Mouse (Mus musculus): Measurements from ENCODE around the gene Hadhb. TPM values are rescaled to one million over a fixed set of nuclear protein-coding genes. Genes with fewer than 3 reads are reported as not detected.

Hadhb gene
- 1,000 to 10,000 TPM; 1,750 to 1,828 TPM for total RNA-seq (2021)
- long read RNA-seq, experiment 1, transcript Hadhb-201 (16 exons, 2,033 nt) = major isoform, 2,733 of 4,972 reads
- long read RNA-seq, experiment 1, transcript Hadhb-202 (16 exons, 2,045 nt) = minor isoform, 93 of 4,972 reads
- long read RNA-seq, experiment 1, transcript Hadhb-203 (16 exons, 2,048 nt) = minor isoform, 1,914 of 4,972 reads
- long read RNA-seq, experiment 1, partial matches to known transcripts = 137 of 4,972 reads
- long read RNA-seq, experiment 1, other reads (novel, unspliced or antisense) = 93 of 4,972 reads
- long read RNA-seq, experiment 2, transcript Hadhb-203 (16 exons, 2,048 nt) = minor isoform, 1,705 of 4,316 reads
- long read RNA-seq, experiment 2, transcript Hadhb-201 (16 exons, 2,033 nt) = major isoform, 2,312 of 4,316 reads
- long read RNA-seq, experiment 2, transcript Hadhb-202 (16 exons, 2,045 nt) = minor isoform, 83 of 4,316 reads
- long read RNA-seq, experiment 2, partial matches to known transcripts = 135 of 4,316 reads
- long read RNA-seq, experiment 2, other reads (novel, unspliced or antisense) = 81 of 4,316 reads

DNA sequence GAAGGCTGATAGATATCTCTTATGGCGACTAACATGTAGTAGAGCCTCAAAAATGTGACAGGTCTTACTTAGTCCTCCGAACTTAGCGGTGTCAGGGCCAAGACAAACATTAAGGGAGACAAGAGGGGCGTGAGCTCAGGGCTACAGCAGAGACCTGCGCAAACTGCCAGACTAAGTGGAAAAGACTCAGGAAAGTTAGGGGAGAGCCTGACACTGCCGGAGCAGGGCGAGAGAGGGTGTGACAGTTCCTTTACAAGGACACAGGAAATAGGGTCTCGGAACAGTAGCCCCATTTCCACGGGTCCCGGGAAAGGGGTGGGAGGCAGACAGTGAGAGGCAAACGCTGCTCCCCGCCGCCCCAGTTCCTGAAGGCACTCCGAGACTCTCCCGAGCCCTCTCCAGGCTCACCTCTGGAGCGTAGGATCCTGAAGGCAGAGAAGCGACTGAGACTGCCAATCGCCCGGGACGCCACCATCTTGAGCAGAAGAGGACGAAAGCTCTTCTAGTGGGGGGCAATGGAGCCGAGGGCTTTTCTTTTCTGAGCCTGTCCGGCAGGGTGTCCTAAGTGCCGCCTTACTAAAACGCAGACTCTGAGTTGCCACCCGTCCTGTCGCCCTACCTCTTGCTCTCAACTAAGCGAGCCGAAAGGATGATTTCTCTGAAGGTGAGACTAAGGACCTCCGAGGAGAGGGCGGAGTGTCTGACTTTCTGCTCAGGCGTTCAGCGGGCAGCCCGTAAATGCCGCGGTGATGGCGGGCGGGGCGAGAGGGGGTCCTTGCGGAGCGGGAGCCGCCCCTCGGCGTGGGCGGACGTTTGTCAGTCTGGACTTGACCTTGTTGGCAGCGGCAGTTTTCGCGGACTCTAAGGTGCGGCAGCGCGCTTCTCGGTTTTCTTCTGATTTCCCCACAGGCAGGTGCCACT, at the start of gene Hadhb, which contains the start of gene Hadha:
Gene Hadhb, plus strand, starts transcription at position 775 of the 921 bp plus-strand sequence.
Gene Hadha, minus strand, starts transcription at position 689 of the 921 bp plus-strand sequence.
- DNase-seq = peak; percentile 95 to 96
- intact Hi-C loops (cut with DNase I) = no loop called here

DNA sequence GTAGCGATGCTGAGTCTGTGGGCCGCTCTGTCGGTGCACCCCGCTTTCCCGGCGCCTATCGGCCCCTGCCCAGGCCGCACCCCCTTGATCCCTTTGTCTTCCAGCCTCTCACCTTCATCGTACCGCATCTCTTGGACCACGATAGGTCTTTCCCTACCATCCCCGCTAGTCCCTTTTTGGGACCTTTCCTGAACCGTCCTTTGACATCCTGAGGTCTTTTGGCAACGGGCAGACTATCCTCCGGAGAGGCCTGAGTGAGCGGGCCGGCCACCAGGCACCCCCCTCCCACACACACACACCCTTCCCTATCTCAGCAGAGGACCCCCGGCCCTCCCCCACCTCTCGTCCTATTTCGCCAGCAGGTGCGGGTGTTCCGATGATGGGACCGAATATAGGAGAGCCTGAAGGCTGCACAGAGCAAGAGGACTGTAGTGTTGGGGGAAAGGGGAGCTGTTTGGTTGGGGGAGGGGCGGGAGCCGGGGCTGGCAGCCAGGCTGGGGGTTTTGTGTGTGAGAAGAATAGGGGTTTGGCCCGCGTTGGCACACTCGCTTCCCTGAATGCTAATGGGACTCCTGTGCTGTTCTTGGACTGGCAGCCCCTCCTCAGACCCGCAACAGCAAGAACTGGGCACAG, 49.3 kb upstream of the Hadhb start, which contains the start of gene 3110082J24Rik:
Gene 3110082J24Rik, minus strand, starts transcription at position 419 of the 633 bp plus-strand sequence.
- no peak for DNase-seq
- intact Hi-C loops (cut with DNase I) = loop anchor here (10.0 kb wide), 1 partner anchor 711 kb away; no protein-coding TSS in a partner anchor

DNA sequence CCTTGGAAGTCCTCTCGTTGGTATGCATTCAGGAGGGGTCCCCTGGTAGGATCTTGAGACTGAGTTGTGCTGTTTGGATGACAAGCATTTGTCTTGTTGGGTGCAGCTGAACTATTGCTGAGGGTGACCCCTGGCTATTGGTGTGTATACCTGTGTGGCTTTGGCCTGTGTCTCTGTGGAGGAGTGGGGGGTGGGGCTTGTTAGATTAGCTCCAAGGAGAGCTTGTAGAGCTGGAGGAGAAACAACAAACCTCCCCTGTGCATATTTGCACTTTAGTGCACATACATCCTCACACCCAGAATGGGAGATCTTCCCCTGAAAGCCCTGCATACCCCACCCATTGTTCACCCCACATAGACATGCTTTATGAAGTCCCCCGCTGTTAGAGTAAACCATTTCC, 48.3 kb upstream of the Hadhb start:
- DNase-seq = no peak
- intact Hi-C loops (cut with DNase I) = loop anchor here (10.0 kb wide), 1 partner anchor 712 kb away; no protein-coding TSS in a partner anchor

DNA sequence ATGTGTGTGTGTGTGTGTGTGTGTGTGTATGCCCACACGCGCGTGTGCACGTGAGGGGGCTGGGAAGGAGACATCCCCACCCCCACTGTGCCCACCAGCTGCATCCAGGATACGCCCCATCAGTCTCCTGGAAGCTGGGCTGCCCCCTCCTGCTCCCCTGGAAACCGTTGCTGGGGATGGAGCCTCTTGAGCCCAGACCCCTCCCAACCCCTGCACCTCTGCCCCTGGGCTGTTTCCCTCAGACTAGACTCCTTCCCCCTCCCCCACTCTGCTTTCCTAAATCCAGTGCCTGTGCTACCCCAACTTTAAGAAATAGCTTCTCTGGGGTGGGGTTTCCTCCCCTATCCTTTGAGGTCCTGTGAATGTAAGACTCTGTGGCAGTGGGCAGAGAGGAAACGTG, 47.9 kb upstream of the Hadhb start:
- no peak for DNase-seq
- intact Hi-C loops (cut with DNase I) = loop anchor here (10.0 kb wide), 1 partner anchor 712 kb away; no protein-coding TSS in a partner anchor

DNA sequence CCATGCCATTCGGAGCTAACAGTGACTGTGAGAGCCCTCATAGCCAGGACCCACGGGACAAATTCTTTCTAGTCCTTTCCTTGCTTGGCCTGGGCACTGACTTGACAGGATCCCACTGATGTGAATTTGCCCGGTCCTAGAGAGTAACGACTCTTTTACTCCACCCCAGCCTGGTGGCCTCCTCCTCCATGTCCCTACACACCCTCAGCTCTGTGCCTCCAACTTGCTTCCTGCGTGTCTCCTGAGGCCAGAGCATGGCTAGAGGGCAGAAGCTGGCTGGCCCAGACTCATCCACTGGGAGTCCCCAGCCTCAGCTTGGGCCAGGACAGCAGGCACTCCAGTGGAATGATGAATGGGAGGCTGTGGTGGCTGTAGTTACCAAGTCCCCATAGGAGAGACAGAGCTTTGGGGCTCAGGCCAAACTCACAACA, 47.4 kb upstream of the Hadhb start:
- intact Hi-C loops (cut with DNase I) = loop anchor here (10.0 kb wide), 1 partner anchor 713 kb away; no protein-coding TSS in a partner anchor
- no peak for DNase-seq

DNA sequence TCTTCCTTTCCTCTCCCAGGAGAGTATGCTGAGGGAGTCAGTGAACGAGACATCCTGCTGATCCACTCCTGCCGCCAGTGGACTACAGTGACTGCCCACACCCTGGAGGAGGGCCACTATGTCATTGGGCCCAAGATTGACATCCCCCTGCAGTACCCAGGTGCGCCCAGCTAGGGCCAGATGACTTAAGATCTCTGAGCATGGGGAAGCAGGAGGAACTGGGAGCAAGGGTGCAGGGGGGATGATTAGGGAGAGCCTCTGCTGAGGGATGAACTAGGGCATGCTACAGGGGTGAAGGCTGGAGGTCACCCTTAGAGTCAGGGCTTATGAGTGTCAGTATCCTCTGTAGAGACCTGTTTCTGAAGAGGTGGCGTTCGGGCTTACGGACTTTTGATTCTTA, 46.8 kb upstream of the Hadhb start:
- DNase-seq = no peak
- intact Hi-C loops (cut with DNase I) = loop anchor here (10.0 kb wide), 1 partner anchor 713 kb away; no protein-coding TSS in a partner anchor

DNA sequence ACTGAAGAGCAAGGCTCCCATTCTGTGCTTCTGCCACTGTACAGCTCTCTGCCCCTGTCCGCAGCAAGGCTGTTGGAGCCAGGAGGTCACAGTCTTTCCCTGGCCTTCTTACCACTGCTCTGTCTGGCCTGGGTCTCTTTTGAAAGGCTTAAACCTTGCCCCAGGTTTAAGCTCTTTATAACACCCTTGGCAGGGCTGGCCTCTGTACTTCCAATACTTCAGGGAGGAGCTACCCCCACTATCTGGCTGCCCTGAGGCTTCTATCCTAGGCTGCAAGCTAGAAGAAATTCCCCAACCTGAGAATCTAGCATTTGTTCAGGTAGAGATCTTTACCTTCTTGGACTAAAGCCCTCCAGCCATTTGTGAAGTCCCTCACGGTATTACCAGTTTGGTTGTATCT, 45.1 kb upstream of the Hadhb start:
- no peak for DNase-seq
- intact Hi-C loops (cut with DNase I) = loop anchor here (5.0 to 10.0 kb wide), 2 partner anchors 283 to 715 kb away; no protein-coding TSS in a partner anchor

DNA sequence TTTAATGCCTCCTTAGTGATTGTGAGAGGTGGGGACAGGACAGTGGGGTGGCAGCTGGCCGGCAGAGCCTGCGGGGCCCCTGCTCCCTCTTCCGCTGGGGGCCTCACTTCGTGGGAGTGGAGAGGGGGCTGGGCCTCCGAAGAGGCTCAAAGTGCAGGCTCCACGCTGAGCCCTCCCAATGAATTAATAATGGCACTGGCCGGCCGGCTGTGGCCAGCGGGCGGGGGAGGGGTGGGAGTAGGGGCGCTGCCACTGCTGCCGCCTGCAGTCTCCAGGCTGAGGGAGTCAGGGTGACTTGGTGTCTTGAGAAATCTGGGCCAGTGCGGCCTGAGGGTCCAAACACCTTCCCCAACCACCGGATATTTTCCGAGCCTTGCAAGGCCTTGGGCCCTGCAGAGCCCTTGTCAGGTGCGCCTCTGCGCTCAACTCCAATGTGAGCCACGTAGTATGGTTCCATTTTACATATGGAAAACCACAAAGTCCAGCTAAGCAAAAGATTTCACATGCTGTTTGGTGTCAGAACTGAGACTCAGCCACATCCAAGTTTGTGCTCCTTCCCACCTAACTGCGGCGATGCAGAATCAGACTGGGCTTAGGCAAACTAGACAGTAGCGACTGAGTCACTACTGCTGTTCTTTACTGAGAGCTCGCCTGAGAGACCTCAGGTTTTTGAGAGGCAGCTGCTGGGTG, 44.5 kb upstream of the Hadhb start:
- intact Hi-C loops (cut with DNase I) = loop anchor here (5.0 kb wide), 1 partner anchor 283 kb away; no protein-coding TSS in a partner anchor
- no peak for DNase-seq

DNA sequence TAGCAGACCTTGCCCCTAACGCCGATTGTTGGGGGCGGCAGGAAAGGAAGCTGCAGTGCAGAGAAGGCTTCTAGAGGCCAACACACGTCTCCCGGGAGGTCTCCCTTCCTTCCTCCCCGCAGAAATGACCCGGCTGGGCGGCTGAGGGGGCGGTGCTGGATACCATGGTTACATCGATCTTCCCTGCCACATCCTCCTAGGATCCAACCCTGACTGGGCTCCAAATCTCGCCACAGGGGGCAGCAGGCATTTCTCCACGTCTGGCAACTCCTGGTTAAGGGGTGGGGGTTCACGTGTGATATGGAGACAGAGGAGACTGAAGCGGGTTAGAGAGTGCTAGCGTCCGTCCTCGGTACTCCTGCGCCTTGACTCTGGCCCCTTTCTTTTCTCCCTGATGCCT, 43.9 kb upstream of the Hadhb start:
- DNase-seq = peak; percentile 50 to 60
- intact Hi-C loops (cut with DNase I) = loop anchor here (5.0 kb wide), 1 partner anchor 284 kb away; no protein-coding TSS in a partner anchor

DNA sequence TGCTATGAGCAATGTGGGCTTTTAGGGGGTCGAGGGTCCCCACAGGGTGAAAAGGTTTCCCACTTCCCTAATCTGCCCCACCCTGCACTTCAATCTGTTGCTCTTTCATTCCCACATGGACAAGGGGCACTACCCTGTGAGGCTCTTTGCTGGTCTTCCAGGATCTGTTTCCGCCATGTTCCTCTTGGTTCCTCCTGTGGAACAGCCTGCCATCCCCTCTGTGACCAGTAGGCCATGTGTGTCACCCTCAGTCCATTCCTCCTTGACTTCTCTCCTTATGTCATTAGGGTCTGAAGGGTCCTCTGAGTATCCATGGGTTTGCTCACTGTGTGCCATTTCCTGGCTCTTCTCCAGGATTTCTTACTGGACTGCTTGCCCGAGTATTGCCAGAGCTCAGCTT, 43.3 kb upstream of the Hadhb start:
- no peak for DNase-seq
- intact Hi-C loops (cut with DNase I) = loop anchor here (5.0 kb wide), 1 partner anchor 284 kb away; no protein-coding TSS in a partner anchor

DNA sequence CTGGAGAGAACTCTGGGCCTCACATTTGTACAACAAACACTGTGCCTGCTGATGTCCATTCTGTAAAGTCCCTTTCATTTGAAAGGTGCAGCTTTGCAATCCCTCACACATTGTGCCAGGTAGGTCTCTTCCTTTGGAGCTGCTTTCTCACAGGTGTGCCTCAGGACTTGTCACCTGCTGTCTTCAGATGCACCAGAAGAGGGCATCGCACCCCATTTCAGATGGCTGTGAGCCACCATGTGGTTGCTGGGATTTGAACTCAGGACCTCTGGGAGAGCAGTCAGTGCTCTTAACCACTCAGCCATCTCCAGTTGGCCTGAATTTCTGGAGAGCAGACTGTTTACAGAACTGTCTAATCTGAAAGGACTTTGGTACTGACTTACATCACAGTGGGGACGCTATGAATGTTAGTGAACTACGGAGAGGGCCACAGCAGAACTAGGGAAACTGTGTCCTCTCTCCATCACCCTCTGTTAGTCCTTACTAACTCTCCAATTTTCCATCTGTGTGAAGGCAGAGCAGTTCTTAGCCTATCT, 42.4 kb upstream of the Hadhb start:
- DNase-seq = no peak
- intact Hi-C loops (cut with DNase I) = loop anchor here (5.0 kb wide), 1 partner anchor 285 kb away; no protein-coding TSS in a partner anchor

DNA sequence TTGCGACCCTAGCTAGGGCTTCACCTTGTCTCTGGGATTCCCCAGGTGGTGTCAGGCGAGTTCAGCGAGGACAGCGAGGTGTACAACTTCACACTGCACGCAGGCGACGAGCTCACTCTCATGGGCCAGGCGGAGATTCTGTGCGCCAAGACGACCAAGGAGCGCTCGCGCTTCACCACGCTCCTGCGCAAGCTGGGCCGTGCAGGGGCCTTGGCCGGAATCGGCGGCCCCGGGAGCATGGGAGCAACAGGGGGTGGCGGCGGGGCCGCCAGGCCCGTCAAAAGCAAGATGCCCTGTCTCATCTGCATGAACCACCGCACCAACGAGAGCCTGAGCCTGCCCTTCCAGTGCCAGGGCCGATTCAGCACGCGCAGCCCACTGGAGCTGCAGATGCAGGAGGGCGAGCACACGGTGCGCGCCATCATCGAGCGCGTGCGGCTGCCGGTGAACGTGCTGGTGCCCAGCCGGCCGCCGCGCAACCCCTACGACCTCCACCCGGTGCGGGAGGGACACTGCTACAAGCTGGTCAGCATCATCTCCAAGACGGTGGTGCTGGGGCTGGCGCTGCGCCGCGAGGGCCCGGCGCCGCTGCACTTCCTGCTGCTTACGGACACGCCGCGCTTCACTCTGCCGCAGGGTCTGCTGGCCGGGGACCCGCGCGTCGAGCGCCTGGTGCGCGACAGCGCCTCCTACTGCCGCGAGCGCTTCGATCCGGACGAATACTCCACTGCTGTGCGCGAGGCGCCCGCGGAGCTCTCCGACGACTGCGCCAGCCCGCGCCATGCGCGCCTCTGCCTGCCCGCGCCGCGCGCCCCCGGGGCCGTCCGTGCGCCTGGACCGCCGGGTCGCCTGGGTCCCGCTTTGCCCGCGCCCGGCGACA, 40.9 kb upstream of the Hadhb start:
- intact Hi-C loops (cut with DNase I) = loop anchor here (5.0 kb wide), 1 partner anchor 287 kb away; no protein-coding TSS in a partner anchor
- peak; percentile 85 for DNase-seq

DNA sequence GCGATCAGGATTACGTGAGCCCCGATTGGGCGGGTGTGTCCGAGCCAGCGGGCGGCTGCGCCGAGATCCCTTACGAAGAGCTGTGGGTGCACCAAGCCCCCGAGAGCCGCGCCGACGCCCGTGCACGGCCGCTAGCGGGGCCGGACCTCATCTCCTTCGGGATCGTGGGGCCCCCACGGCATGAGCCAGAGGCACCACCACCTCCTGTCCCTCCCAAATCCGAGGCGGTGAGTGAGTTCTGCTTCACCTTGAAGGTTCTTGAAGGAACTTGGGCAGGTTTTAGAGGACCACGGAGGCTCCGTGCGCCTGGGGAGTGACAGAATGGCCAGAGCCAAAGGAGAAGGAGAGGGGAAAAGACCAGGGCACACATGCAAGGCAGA, 40.3 kb upstream of the Hadhb start:
- intact Hi-C loops (cut with DNase I) = loop anchor here (5.0 kb wide), 1 partner anchor 287 kb away; no protein-coding TSS in a partner anchor
- no peak for DNase-seq

DNA sequence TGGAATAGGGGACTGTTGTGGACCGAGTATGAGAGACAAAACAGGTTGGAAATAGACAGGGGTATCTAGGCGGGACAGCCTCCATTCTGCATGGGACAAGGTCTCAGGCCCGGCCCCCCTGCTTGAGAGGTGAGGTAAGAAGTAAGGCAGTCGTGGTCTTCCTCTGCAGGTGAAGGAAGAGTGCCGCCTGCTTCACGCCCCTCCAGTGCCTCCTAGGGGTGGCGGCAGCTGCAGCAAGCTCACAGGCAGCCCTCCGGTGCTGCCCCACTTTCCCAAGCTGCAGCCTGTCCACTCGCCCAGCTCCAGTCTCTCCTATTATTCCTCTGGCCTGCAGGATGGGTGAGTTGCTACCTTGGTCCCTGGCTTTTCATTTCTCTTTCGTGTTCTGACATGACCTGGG, 39.3 kb upstream of the Hadhb start:
- intact Hi-C loops (cut with DNase I) = no loop called here
- no peak for DNase-seq

DNA sequence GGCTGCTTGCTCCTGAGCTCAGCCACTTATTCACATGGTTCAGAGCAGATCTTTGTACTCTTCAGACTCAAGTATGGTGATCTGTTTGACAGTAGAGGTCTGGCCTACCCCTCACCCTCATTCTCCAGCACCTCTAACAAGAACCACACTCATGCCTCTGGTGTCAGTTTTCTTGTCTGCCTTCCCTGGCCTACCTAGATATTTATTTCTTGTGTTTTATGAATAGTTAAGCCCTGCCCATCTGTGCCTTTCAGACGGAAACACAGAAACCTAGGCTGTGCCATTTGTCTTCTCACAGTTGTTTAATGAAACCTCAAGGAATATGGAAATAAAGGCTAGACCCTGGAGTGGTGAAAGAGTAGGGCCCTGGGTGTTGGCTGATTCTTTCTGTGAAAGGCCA, 37.0 kb upstream of the Hadhb start:
- no peak for DNase-seq
- intact Hi-C loops (cut with DNase I) = no loop called here

DNA sequence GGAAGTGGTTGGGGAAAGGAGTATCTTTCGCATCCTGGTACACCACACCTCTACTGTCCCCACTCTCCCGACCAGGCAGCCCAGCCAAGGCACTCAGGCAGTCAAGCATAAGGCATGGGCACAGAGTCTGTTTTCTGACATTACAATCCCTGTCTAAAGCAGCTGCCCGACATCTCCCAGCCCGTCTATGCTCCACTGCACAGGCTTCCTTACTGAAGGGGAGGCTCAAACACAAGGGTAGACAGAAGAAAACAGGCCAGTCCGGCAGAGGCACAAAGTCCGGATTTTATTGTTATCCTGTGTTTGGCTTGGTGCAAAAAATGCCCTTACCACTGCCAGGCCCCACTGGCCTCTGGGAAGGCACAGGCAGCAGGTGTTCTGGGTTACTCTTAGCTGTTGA, 35.9 kb upstream of the Hadhb start:
- intact Hi-C loops (cut with DNase I) = no loop called here
- no peak for DNase-seq

DNA sequence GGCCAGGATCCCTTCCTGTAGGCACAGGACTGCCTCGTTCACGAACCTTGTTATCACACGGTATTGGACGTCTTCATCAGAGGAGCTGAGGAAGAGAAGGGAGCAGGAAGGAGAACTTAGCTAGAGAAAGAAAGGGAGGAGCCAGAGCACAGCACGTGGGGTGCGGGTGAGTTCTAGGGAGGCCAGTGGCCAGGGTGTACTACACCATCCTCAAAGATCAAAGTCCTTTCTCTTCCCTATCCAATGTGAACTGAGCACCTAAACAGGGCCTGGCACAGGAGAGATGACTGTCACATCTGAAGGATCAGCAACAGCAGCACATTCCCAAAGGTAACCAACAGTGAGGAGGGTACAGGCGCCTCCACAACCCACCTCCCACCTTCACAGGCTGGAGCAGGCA, 34.9 kb upstream of the Hadhb start:
- no peak for DNase-seq
- intact Hi-C loops (cut with DNase I) = no loop called here

DNA sequence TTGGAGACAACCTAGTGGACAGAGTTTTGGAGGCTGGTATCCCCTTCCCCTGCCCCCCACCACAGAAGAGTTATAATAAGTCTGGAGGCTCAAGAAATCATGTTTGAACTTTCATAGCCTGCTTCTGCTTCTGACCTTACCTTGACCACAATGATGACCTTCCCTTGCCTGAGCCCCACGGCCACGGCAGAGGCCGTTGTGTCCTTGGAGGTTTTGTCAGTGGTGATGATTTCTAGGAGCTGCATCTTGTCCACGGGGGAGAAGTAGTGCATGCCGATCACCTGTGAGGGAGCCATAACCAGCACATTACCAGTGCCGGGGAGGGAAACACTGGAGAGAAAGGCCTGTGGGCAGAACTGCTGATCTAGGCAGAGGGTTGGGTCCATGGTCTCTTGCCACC, 32.6 kb upstream of the Hadhb start:
- DNase-seq = no peak
- intact Hi-C loops (cut with DNase I) = no loop called here

Measured in heart, postnatal 14 days (tissue).